Mouse (Mus musculus): ENCODE results near the gene Kcnmb1.
A peak's percentile ranks its signal among the peaks of the same experiment; 100 is the strongest.

- TF ChIP-seq POLR2A (IDR thresholded peaks at IDR 0.05; ENCODE audit: low read depth, low read length) (no peak), CTCF (IDR thresholded peaks at IDR 0.05; ENCODE audit: extremely low read depth, insufficient read depth, insufficient read length, insufficient replicate concordance) (peak; percentile 39; the same call in 1 of the 2 replicates)
Observed at GRCm38 (mm10) chr11:33944067-33944785, 18.6 kb upstream of the Kcnmb1 start.
